9 mouse cellular contexts compared by ENCODE assay signal in the genomic region with DNA sequence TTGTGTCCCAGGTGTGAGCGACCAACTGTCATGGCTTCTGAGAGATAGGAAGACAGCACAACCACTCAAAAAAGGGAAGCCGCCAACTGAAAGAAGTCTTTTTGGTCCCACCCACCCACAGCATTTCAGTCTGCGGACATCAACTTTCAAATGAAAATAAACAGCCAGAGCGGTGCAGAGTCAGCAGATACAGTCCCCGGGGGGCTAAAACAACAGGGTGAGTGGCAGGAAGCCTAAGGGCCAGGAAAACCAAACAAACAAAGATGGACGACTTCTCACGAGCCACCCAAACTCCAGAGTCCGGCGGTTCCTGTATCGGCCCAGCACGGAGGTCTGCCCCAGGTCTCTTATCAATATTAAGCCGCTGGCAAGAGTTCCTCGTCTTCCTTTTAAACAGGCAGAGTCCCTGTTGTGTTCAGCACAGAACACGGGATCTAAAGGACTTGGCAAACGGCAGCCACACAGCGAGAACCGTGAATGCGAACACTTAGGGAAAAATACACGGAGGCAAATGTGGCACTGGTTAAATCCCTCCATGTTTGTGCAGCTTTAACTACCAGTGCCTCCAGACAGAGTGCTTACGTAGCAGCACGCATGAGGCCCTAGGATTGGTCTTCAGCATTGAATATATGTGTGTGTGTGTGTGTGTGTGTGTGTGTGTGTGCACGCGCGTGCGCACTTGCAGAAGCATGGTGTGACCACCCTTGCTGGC. TPM values are rescaled to one million over a fixed set of nuclear protein-coding genes. Genes with fewer than 3 reads are reported as not detected.
DNase-seq lines count a peak whose midpoint lies in the region; ATAC-seq lines count a peak whose summit lies in the region.
"Had no signal": no experiment of that assay in that cellular context is flagged by ENCODE, and none has a peak within 500 bp of the region (broad histone marks: within the 10 kb centered on the region; RNA-seq: fewer than 3 reads in every experiment).

No protein-coding gene starts in this region.

- H3K4me2 ChIP-seq in midbrain, embryonic 13.5 days (replicated peaks) = no peak overlapping the region
- peak overlapping the region; percentile 68 for H3K4me2 ChIP-seq in heart, embryonic 12.5 days

- no peak for ATAC-seq in midbrain, embryonic 13.5 days
- no peak for ATAC-seq in heart, embryonic 12.5 days (ENCODE audit: insufficient number of reproducible peaks, low FRiP score)

- H3K27me3 ChIP-seq in midbrain, embryonic 10.5 days (ENCODE audit: low read depth, poor library complexity, severe bottlenecking) = no peaks in the 10 kb centered on the region
- no peaks in the 10 kb centered on the region for H3K27me3 ChIP-seq in midbrain, embryonic 13.5 days
- H3K27me3 ChIP-seq in heart, embryonic 12.5 days (replicated peaks) = no peaks in the 10 kb centered on the region

- no peak overlapping the region for H3K9ac ChIP-seq in midbrain, embryonic 13.5 days (replicated peaks)
- peak overlapping the region; percentile 63; the same call in 1 of the 2 replicates for H3K9ac ChIP-seq in heart, embryonic 12.5 days

- peak; percentile 29 for DNase-seq in midbrain, embryonic 10.5 days (ENCODE audit: low spot score)
- peak; percentile 36 to 62 for DNase-seq in kidney, postnatal 25 days
- peak; percentile 6 for DNase-seq in naive thymus-derived CD4-positive, alpha-beta T cell, adult 2 months (ENCODE audit: low read depth)
- DNase-seq in left cerebral cortex, adult 8-10 months (ENCODE audit: low spot score in 2 of 2) = no peak
- DNase-seq in cerebellum, adult 9-11 months = no peak
- DNase-seq in adrenal gland, adult 2 months = no peak

- no peak overlapping the region; the same call in 1 of the 2 replicates for H3K27ac ChIP-seq in midbrain, embryonic 10.5 days (replicated peaks)
- no peak overlapping the region for H3K27ac ChIP-seq in midbrain, embryonic 13.5 days
- no peak overlapping the region for H3K27ac ChIP-seq in heart, embryonic 12.5 days (ENCODE audit: poor library complexity, severe bottlenecking)

- peaks cover 21% of the 10 kb centered on the region for H3K4me1 ChIP-seq in midbrain, embryonic 10.5 days
- no peaks in the 10 kb centered on the region for H3K4me1 ChIP-seq in midbrain, embryonic 13.5 days (replicated peaks)
- H3K4me1 ChIP-seq in heart, embryonic 12.5 days (replicated peaks) = peaks cover 38% of the 10 kb centered on the region

- H3K4me3 ChIP-seq in midbrain, embryonic 10.5 days = no peak overlapping the region
- no peak overlapping the region for H3K4me3 ChIP-seq in midbrain, embryonic 13.5 days (replicated peaks)
- H3K4me3 ChIP-seq in heart, embryonic 12.5 days = peak overlapping the region; percentile 36

- H3K9me3 ChIP-seq in midbrain, embryonic 10.5 days (replicated peaks) = no peaks in the 10 kb centered on the region
- no peaks in the 10 kb centered on the region for H3K9me3 ChIP-seq in midbrain, embryonic 13.5 days
- H3K9me3 ChIP-seq in heart, embryonic 12.5 days (replicated peaks) = no peaks in the 10 kb centered on the region; the same call in 1 of the 2 replicates
- H3K9me3 ChIP-seq: G1E had no signal

- no peaks in the 10 kb centered on the region for H3K36me3 ChIP-seq in midbrain, embryonic 10.5 days
- H3K36me3 ChIP-seq in midbrain, embryonic 13.5 days = no peaks in the 10 kb centered on the region
- no peaks in the 10 kb centered on the region for H3K36me3 ChIP-seq in heart, embryonic 12.5 days

- WGBS in midbrain, embryonic 10.5 days = 77% methylated on average over 25 of the region's 25 CpGs
- WGBS in midbrain, embryonic 13.5 days = 88% methylated on average over 25 of the region's 25 CpGs
- 34% methylated on average over 25 of the region's 25 CpGs for WGBS in heart, embryonic 12.5 days

RNA-seq across cellular contexts. Expression of gene Cryl1, which starts 53.4 kb away (rescaled TPM):
- polyA plus RNA-seq in midbrain, embryonic 10.5 days (2016; fragmentation: Nextera tagmentation; extraction: Ambion mirVana) = 5.4 and 6.8 TPM in 2 replicates
- polyA plus RNA-seq in midbrain, embryonic 13.5 days (2015; fragmentation: Nextera tagmentation; extraction: Ambion mirVana) = 5.6 and 6.6 TPM in 2 replicates
- 10.9 and 12.1 TPM in 2 replicates for polyA plus RNA-seq in heart, embryonic 12.5 days (2016; fragmentation: Nextera tagmentation; extraction: Ambion mirVana)
- 10 to 100 TPM; 16.0 to 22.1 (median 20.4) TPM for total RNA-seq in left cerebral cortex, adult 8-10 months (2022)
- total RNA-seq in adrenal gland, adult 2 months (2021) = 10 to 100 TPM in 1 of 2 experiments, 1 to 10 TPM in 1; 9.7 to 12.3 TPM
- 13.1 and 14.5 TPM in 2 replicates for polyA plus RNA-seq in adrenal gland, adult 2 months (2012; rRNA removed)

Comparison
In these comparisons a context has a peak if more than half of its experiments do, and no peak if none do; other contexts are left out.
1. DNase-seq: peak in midbrain, embryonic 10.5 days (single experiment), kidney, postnatal 25 days (2 of 2) and naive thymus-derived CD4-positive, alpha-beta T cell, adult 2 months (single experiment); none in left cerebral cortex, adult 8-10 months (0 of 2), cerebellum, adult 9-11 months (single experiment) and adrenal gland, adult 2 months (single experiment).